Mouse (Mus musculus): ENCODE measurements around the gene Ano6. TPM values are rescaled to one million over a fixed set of nuclear protein-coding genes. Genes with fewer than 3 reads are reported as not detected.

The Ano6 gene
- polyA plus RNA-seq, 1 experiment from 2014 or later = 30.0 TPM

GRCm38 (mm10) chr15:95963124-95963482 lies 172.5 kb downstream of the Ano6 start:
- H3K4me1 ChIP-seq = peaks cover 5% of the 10 kb centered on the region; the same call in 1 of the 2 replicates
- peaks cover 19% of the 10 kb centered on the region for H3K36me3 ChIP-seq
- no peak for DNase-seq (ENCODE audit: low spot score)
- H3K27ac ChIP-seq (replicated peaks) = no peak overlapping the region
- H3K27me3 ChIP-seq (ENCODE audit: low read depth, poor library complexity, severe bottlenecking) = no peaks in the 10 kb centered on the region
- H3K9me3 ChIP-seq (replicated peaks) = no peaks in the 10 kb centered on the region
- no peak overlapping the region for H3K4me3 ChIP-seq
- WGBS = 81% methylated on average over 10 of the region's 10 CpGs

GRCm38 (mm10) chr15:95963533-95964250 lies 173.0 kb downstream of the Ano6 start:
- DNase-seq (ENCODE audit: low spot score) = no peak
- 88% methylated on average over 12 of the region's 12 CpGs for WGBS
- no peaks in the 10 kb centered on the region for H3K27me3 ChIP-seq (ENCODE audit: low read depth, poor library complexity, severe bottlenecking)

GRCm38 (mm10) chr15:95964251-95964561 lies 173.6 kb downstream of the Ano6 start:
- H3K4me1 ChIP-seq = peaks cover 5% of the 10 kb centered on the region; the same call in 1 of the 2 replicates
- H3K4me3 ChIP-seq = no peak overlapping the region
- H3K27ac ChIP-seq (replicated peaks) = no peak overlapping the region
- no peak for DNase-seq (ENCODE audit: low spot score)
- H3K27me3 ChIP-seq (ENCODE audit: low read depth, poor library complexity, severe bottlenecking) = no peaks in the 10 kb centered on the region
- WGBS = 93% methylated on average over 4 of the region's 4 CpGs
- H3K36me3 ChIP-seq = peaks cover 21% of the 10 kb centered on the region
- no peaks in the 10 kb centered on the region for H3K9me3 ChIP-seq (replicated peaks)

More at GRCm38 (mm10) chr15:95963533-95964250, 173.0 kb downstream of the Ano6 start:
- Histone ChIP-seq H3K9me3 (replicated peaks) (no peaks in the 10 kb centered on the region), H3K36me3 (peaks cover 18% of the 10 kb centered on the region), H3K27ac (replicated peaks) (no peak overlapping the region), H3K4me3 (no peak overlapping the region), H3K4me1 (peaks cover 5% of the 10 kb centered on the region; the same call in 1 of the 2 replicates)

GRCm38 (mm10) chr15:95966979-95967378 lies 176.3 kb downstream of the Ano6 start:
- H3K36me3 ChIP-seq = peaks cover 41% of the 10 kb centered on the region
- H3K4me3 ChIP-seq = no peak overlapping the region
- no peak overlapping the region for H3K27ac ChIP-seq (replicated peaks)
- H3K27me3 ChIP-seq (ENCODE audit: low read depth, poor library complexity, severe bottlenecking) = no peaks in the 10 kb centered on the region
- 93% methylated on average over 2 of the region's 2 CpGs for whole genome bisulfite sequencing
- H3K4me1 ChIP-seq = peaks cover 5% of the 10 kb centered on the region; the same call in 1 of the 2 replicates
- DNase-seq (ENCODE audit: low spot score) = no peak
- H3K9me3 ChIP-seq (replicated peaks) = no peaks in the 10 kb centered on the region

- 93% methylated on average over 16 of the region's 16 CpGs for WGBS
- Histone ChIP-seq H3K9me3 (replicated peaks) (no peaks in the 10 kb centered on the region), H3K27ac (replicated peaks) (no peak overlapping the region), H3K4me1 (peaks cover 5% of the 10 kb centered on the region; the same call in 1 of the 2 replicates), H3K36me3 (peaks cover 43% of the 10 kb centered on the region), H3K4me3 (no peak overlapping the region), H3K27me3 (ENCODE audit: low read depth, poor library complexity, severe bottlenecking) (no peaks in the 10 kb centered on the region)
- DNase-seq (ENCODE audit: low spot score) = no peak
These were observed 177.0 kb downstream of the Ano6 start for GRCm38 (mm10) chr15:95967516-95968196.

- H3K4me3 ChIP-seq = no peak overlapping the region
- WGBS = 90% methylated on average over 6 of the region's 6 CpGs
- H3K27me3 ChIP-seq (ENCODE audit: low read depth, poor library complexity, severe bottlenecking) = no peaks in the 10 kb centered on the region
- no peak for DNase-seq (ENCODE audit: low spot score)
- peaks cover 61% of the 10 kb centered on the region for H3K36me3 ChIP-seq
- no peaks in the 10 kb centered on the region for H3K4me1 ChIP-seq
- H3K9me3 ChIP-seq (replicated peaks) = no peaks in the 10 kb centered on the region
- no peak overlapping the region for H3K27ac ChIP-seq (replicated peaks)
These were observed 179.0 kb downstream of the Ano6 start for GRCm38 (mm10) chr15:95969596-95969995.

- whole genome bisulfite sequencing = 89% methylated on average over 5 of the region's 5 CpGs
- Histone ChIP-seq H3K9me3 (replicated peaks) (no peaks in the 10 kb centered on the region), H3K4me1 (no peaks in the 10 kb centered on the region), H3K4me3 (no peak overlapping the region), H3K27ac (replicated peaks) (no peak overlapping the region), H3K27me3 (ENCODE audit: low read depth, poor library complexity, severe bottlenecking) (no peaks in the 10 kb centered on the region), H3K36me3 (peaks cover 61% of the 10 kb centered on the region)
- DNase-seq (ENCODE audit: low spot score) = no peak
These were observed 179.5 kb downstream of the Ano6 start for GRCm38 (mm10) chr15:95970176-95970575.

GRCm38 (mm10) chr15:95970691-95971090 lies 180.0 kb downstream of the Ano6 start:
- WGBS = 90% methylated on average over 7 of the region's 7 CpGs

GRCm38 (mm10) chr15:95971302-95971701 lies 180.7 kb downstream of the Ano6 start:
- Histone ChIP-seq H3K27ac (replicated peaks) (no peak overlapping the region), H3K4me3 (no peak overlapping the region), H3K27me3 (ENCODE audit: low read depth, poor library complexity, severe bottlenecking) (no peaks in the 10 kb centered on the region), H3K9me3 (replicated peaks) (no peaks in the 10 kb centered on the region), H3K4me1 (no peaks in the 10 kb centered on the region), H3K36me3 (peaks cover 61% of the 10 kb centered on the region)
- DNase-seq (ENCODE audit: low spot score) = no peak
- 94% methylated on average over 8 of the region's 8 CpGs for WGBS

More at GRCm38 (mm10) chr15:95970691-95971090, 180.0 kb downstream of the Ano6 start:
- H3K9me3 ChIP-seq (replicated peaks) = no peaks in the 10 kb centered on the region
- H3K27ac ChIP-seq (replicated peaks) = no peak overlapping the region
- H3K36me3 ChIP-seq = peaks cover 61% of the 10 kb centered on the region
- no peaks in the 10 kb centered on the region for H3K27me3 ChIP-seq (ENCODE audit: low read depth, poor library complexity, severe bottlenecking)
- DNase-seq (ENCODE audit: low spot score) = no peak
- no peaks in the 10 kb centered on the region for H3K4me1 ChIP-seq
- H3K4me3 ChIP-seq = no peak overlapping the region

GRCm38 (mm10) chr15:95972156-95972555 lies 181.5 kb downstream of the Ano6 start:
- peaks cover 61% of the 10 kb centered on the region for H3K36me3 ChIP-seq
- no peak overlapping the region for H3K27ac ChIP-seq (replicated peaks)
- DNase-seq (ENCODE audit: low spot score) = no peak
- no peaks in the 10 kb centered on the region for H3K9me3 ChIP-seq (replicated peaks)
- no peaks in the 10 kb centered on the region for H3K4me1 ChIP-seq
- no peak overlapping the region for H3K4me3 ChIP-seq
- WGBS = 96% methylated on average over 15 of the region's 15 CpGs
- no peaks in the 10 kb centered on the region for H3K27me3 ChIP-seq (ENCODE audit: low read depth, poor library complexity, severe bottlenecking)

- Histone ChIP-seq H3K9me3 (replicated peaks) (no peaks in the 10 kb centered on the region), H3K4me3 (no peak overlapping the region), H3K27me3 (ENCODE audit: low read depth, poor library complexity, severe bottlenecking) (no peaks in the 10 kb centered on the region), H3K4me1 (no peaks in the 10 kb centered on the region), H3K27ac (replicated peaks) (no peak overlapping the region), H3K36me3 (peaks cover 58% of the 10 kb centered on the region)
- WGBS = 96% methylated on average over 12 of the region's 12 CpGs
- no peak for DNase-seq (ENCODE audit: low spot score)
These were observed 182.0 kb downstream of the Ano6 start for GRCm38 (mm10) chr15:95972621-95973020.

GRCm38 (mm10) chr15:95974021-95974597 lies 183.5 kb downstream of the Ano6 start:
- no peaks in the 10 kb centered on the region for H3K4me1 ChIP-seq
- H3K27ac ChIP-seq (replicated peaks) = no peak overlapping the region
- no peaks in the 10 kb centered on the region for H3K9me3 ChIP-seq (replicated peaks)
- H3K4me3 ChIP-seq = no peak overlapping the region
- H3K27me3 ChIP-seq (ENCODE audit: low read depth, poor library complexity, severe bottlenecking) = no peaks in the 10 kb centered on the region
- no peak for DNase-seq (ENCODE audit: low spot score)
- peaks cover 46% of the 10 kb centered on the region for H3K36me3 ChIP-seq
- 82% methylated on average over 10 of the region's 10 CpGs for WGBS
